Mouse (Mus musculus) myocyte (in vitro differentiated cells): ENCODE measurements around the gene Aatf.

Experiments used
- CEBPB ChIP-seq: IDR thresholded peaks from 2 replicates; pipeline ENCODE4 v1.6.1; 2011; ENCODE audit warnings: mild to moderate bottlenecking, moderate library complexity; ENCODE audit not compliant: poor library complexity, insufficient read depth, severe bottlenecking
- E2F4 ChIP-seq: IDR thresholded peaks from one replicate; pipeline ENCODE4 v1.6.1; 2011; ENCODE audit warnings: mild to moderate bottlenecking, control low read depth, moderate library complexity; ENCODE audit not compliant: insufficient read depth
- MAX ChIP-seq: IDR thresholded peaks from one replicate; pipeline ENCODE4 v1.6.1; 2011; ENCODE audit warnings: low read depth, mild to moderate bottlenecking, control low read depth
- MYOD1 ChIP-seq, 3 experiments: IDR thresholded peaks; one replicate each; pipeline ENCODE4 v1.6.1; 2011; ENCODE audit warnings: control low read depth in 2 of 3, low read depth in 2 of 3, mild to moderate bottlenecking in 2 of 3, moderate library complexity in 1 of 3; ENCODE audit not compliant: insufficient read length in 2 of 3, control insufficient read depth in 1 of 3
- MYOG ChIP-seq, 3 experiments: IDR thresholded peaks; one replicate each; pipeline ENCODE4 v1.6.1; 2011; ENCODE audit warnings: control low read depth in 2 of 3, low read depth in 2 of 3, mild to moderate bottlenecking in 2 of 3; ENCODE audit not compliant: insufficient read length in 2 of 3, control insufficient read depth in 1 of 3, insufficient read depth in 1 of 3
- POLR2A ChIP-seq: IDR thresholded peaks from one replicate; pipeline ENCODE4 v1.6.1; 2011; ENCODE audit warnings: low read depth, mild to moderate bottlenecking, control low read depth, moderate library complexity; ENCODE audit not compliant: insufficient read length
- POLR2AphosphoS2 ChIP-seq: IDR thresholded peaks from one replicate; pipeline ENCODE4 v1.6.1; 2011; ENCODE audit warnings: low read depth, control low read depth; ENCODE audit not compliant: insufficient read length
- REST ChIP-seq: IDR thresholded peaks from one replicate; pipeline ENCODE4 v1.6.1; 2011; ENCODE audit warnings: mild to moderate bottlenecking, control low read depth, moderate library complexity; ENCODE audit not compliant: insufficient read depth, insufficient read length
- SRF ChIP-seq: IDR thresholded peaks from one replicate; pipeline ENCODE4 v1.6.1; 2011; ENCODE audit warnings: low read depth; ENCODE audit not compliant: control insufficient read depth, insufficient read length
- TCF12 ChIP-seq: IDR thresholded peaks from one replicate; pipeline ENCODE4 v1.6.1; 2011; ENCODE audit warnings: mild to moderate bottlenecking, control low read depth; ENCODE audit not compliant: poor library complexity, insufficient read depth, severe bottlenecking
- TCF3 ChIP-seq: IDR thresholded peaks from one replicate; pipeline ENCODE4 v1.6.1; 2011; ENCODE audit warnings: low read depth, control low read depth; ENCODE audit not compliant: insufficient read length
- USF1 ChIP-seq: IDR thresholded peaks from one replicate; pipeline ENCODE4 v1.6.1; 2011; ENCODE audit warnings: low read depth, mild to moderate bottlenecking, control low read depth, moderate library complexity

DNA sequence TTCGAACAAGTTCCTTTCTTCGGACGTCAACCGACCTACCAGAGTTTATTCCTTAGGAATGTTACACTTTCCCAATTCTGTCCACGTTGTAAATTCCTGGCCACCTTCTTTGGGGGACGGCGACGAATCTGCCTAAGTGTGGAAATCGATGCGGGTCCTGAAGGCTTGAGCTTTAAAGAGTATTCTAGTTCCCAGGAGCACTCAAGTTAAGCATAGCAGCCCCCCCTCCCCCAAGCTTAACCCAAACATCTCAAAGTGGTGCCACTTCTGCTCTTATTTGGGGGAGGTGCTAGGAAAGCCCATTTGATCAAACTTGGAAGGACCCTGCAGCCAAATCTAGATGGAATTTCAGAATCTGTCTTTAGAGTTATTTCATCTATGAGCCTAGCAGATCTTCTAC lies 13.1 kb upstream of the Aatf start:
- TF ChIP-seq POLR2A (no peak), POLR2AphosphoS2 (no peak), MAX (no peak), CEBPB (no peak), SRF (no peak), TCF12 (no peak), MYOG (IDR thresholded peaks at IDR 0.05; ENCODE audit: control insufficient read depth in 1 of 3, insufficient read depth in 1 of 3, insufficient read length in 2 of 3, low read depth in 2 of 3) (no peak), MYOD1 (IDR thresholded peaks at IDR 0.05; ENCODE audit: control insufficient read depth in 1 of 3, insufficient read length in 2 of 3, low read depth in 2 of 3) (no peak), E2F4 (no peak), USF1 (no peak), TCF3 (no peak), REST (no peak)
